In the genomic region with DNA sequence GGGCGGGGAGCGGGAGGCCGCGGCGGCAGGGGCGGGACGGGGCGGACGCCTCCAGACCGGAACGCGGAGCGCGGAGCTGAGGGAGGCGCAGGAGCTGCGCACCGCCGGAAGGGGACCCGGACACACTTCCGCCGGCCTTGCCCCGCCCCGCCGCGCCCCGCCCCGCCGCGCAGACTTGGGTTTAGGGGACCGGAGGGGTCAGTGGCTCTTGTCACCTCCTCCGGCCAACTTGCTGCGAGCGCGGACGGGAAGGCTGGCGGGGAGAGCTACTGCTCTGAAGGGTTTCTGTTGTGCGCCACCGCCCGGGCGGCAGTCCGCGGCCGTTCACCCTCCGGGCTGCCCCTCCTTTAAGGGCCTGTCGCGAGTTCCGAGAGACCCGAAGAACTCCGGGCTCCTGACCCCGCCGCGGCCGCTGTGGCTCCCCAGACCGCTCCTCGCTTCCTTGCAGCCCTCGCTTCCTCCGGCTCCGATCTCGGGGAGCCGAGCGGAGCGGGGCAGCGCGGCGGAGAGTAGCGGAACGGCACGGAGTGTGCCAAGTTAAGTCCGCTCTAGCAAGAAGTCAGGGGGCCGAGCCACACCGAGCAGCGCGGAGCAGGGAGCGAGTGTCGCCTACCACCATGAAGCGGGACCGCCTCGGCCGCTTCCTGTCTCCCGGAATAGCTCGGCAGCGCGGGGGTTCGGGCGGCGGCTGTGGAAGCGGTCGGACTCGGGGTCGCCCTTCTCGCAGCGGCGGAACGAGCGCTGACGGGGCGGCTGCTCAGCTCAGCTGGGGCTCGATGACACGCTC, we compare ENCODE assay signal across 8 mouse cellular contexts. TPM values are rescaled to one million over a fixed set of nuclear protein-coding genes. Genes with fewer than 3 reads are reported as not detected.
A peak's percentile ranks its signal among the peaks of the same experiment; 100 is the strongest.
DNase-seq lines count a peak whose midpoint lies in the region; ATAC-seq and TF ChIP-seq lines count a peak whose summit lies in the region.

A gene (plus strand): TSS at position 97 of the 787 bp plus-strand sequence.
A gene (minus strand): TSS at position 250 of the 787 bp plus-strand sequence.

- no peaks in the 10 kb centered on the region for H3K9me3 ChIP-seq in heart, embryonic 10.5 days
- H3K9me3 ChIP-seq in kidney, embryonic 15.5 days (replicated peaks) = no peaks in the 10 kb centered on the region
- H3K9me3 ChIP-seq in liver, embryonic 11.5 days (ENCODE audit: control insufficient read depth, low read length) = no peaks in the 10 kb centered on the region

- TF ChIP-seq CTCF in embryonic fibroblast, embryonic 13.5 days (IDR thresholded peaks at IDR 0.05; ENCODE audit: borderline replicate concordance, insufficient read depth, low read length) = no peak

- ATAC-seq in kidney, embryonic 15.5 days (replicated peaks; ENCODE audit: low FRiP score) = peak; percentile 96
- peak; percentile 96 for ATAC-seq in liver, embryonic 11.5 days (replicated peaks; ENCODE audit: low FRiP score)

- H3K4me3 ChIP-seq in embryonic fibroblast, embryonic 13.5 days (ENCODE audit: insufficient read depth, low read length) = peak within 1 kb of the TSS; percentile 84
- peak within 1 kb of the TSS; percentile 97 for H3K4me3 ChIP-seq in heart, embryonic 10.5 days
- H3K4me3 ChIP-seq in kidney, embryonic 15.5 days (replicated peaks) = peak within 1 kb of the TSS; percentile 98
- peak within 1 kb of the TSS; percentile 99 for H3K4me3 ChIP-seq in liver, embryonic 11.5 days (ENCODE audit: low read depth, low read length)

- peak within 1 kb of the TSS; percentile 91 for H3K4me2 ChIP-seq in kidney, embryonic 15.5 days
- peak within 1 kb of the TSS; percentile 94 for H3K4me2 ChIP-seq in liver, embryonic 11.5 days

- peak; percentile 90 for DNase-seq in CD4-positive helper T cell, adult 2 months (ENCODE audit: low read depth, low spot score)
- peak; percentile 93 for DNase-seq in brain, adult 2 months (ENCODE audit: low read depth, low spot score)
- peak; percentile 94 for DNase-seq in heart, embryonic 10.5 days (ENCODE audit: low spot score)
- peak; percentile 89 for DNase-seq in liver, embryonic 11.5 days (ENCODE audit: low spot score)
- peak; percentile 87 for DNase-seq in naive thymus-derived CD4-positive, alpha-beta T cell, adult 2 months (ENCODE audit: low read depth)
- peak; percentile 84 for DNase-seq in splenic B cell, adult 2 months (ENCODE audit: low read depth, low spot score)

- H3K27ac ChIP-seq in embryonic fibroblast, embryonic 13.5 days (ENCODE audit: insufficient read depth, low read length) = peak within 1 kb of the TSS; percentile 27; the same call in 1 of the 2 replicates
- H3K27ac ChIP-seq in heart, embryonic 10.5 days = peak within 1 kb of the TSS; percentile 98
- H3K27ac ChIP-seq in kidney, embryonic 15.5 days = peak within 1 kb of the TSS; percentile 90
- H3K27ac ChIP-seq in liver, embryonic 11.5 days (ENCODE audit: low read depth, low read length) = peak within 1 kb of the TSS; percentile 84

- H3K27me3 ChIP-seq in heart, embryonic 10.5 days (ENCODE audit: insufficient read depth, poor library complexity, severe bottlenecking) = no peaks in the 10 kb centered on the region
- no peaks in the 10 kb centered on the region for H3K27me3 ChIP-seq in kidney, embryonic 15.5 days
- H3K27me3 ChIP-seq in liver, embryonic 11.5 days (replicated peaks; ENCODE audit: control insufficient read depth, insufficient read depth, low read length) = no peaks in the 10 kb centered on the region
- no peaks in the 10 kb centered on the region for H3K27me3 ChIP-seq in splenic B cell, adult 2 months (ENCODE audit: control insufficient read depth, insufficient read depth, low read length, poor library complexity, severe bottlenecking)

- H3K9ac ChIP-seq in kidney, embryonic 15.5 days = peak within 1 kb of the TSS; percentile 100
- H3K9ac ChIP-seq in liver, embryonic 11.5 days (ENCODE audit: low read depth, low read length) = peak within 1 kb of the TSS; percentile 94

- WGBS in heart, embryonic 10.5 days = under 1% methylated on average over 91 of the region's 99 CpGs
- WGBS in kidney, embryonic 15.5 days = under 1% methylated on average over 98 of the region's 99 CpGs
- WGBS in liver, embryonic 11.5 days = under 1% methylated on average over 76 of the region's 99 CpGs

- TF ChIP-seq POLR2A in embryonic fibroblast, embryonic 13.5 days (IDR thresholded peaks at IDR 0.05; ENCODE audit: low read depth, low read length) = peak; percentile 73

- peaks cover 64% of the 10 kb centered on the region for H3K36me3 ChIP-seq in heart, embryonic 10.5 days
- peaks cover 63% of the 10 kb centered on the region for H3K36me3 ChIP-seq in kidney, embryonic 15.5 days
- H3K36me3 ChIP-seq in liver, embryonic 11.5 days (ENCODE audit: control insufficient read depth, insufficient read depth, low read length) = peaks cover 24% of the 10 kb centered on the region
- H3K36me3 ChIP-seq in splenic B cell, adult 2 months (ENCODE audit: control insufficient read depth, insufficient read depth, low read length, poor library complexity, severe bottlenecking) = peaks cover 5% of the 10 kb centered on the region

- 0 out of 2 replicates have a peak, but pooled peaks cover 5% of the 10 kb centered on the region for H3K4me1 ChIP-seq in embryonic fibroblast, embryonic 13.5 days (ENCODE audit: control insufficient read depth, insufficient read depth, low read length)
- H3K4me1 ChIP-seq in heart, embryonic 10.5 days = peaks cover 37% of the 10 kb centered on the region
- H3K4me1 ChIP-seq in kidney, embryonic 15.5 days = peaks cover 27% of the 10 kb centered on the region
- H3K4me1 ChIP-seq in liver, embryonic 11.5 days (replicated peaks; ENCODE audit: control insufficient read depth, insufficient read depth, low read length) = peaks cover 19% of the 10 kb centered on the region

RNA-seq across cellular contexts. Expression of the first gene that starts in this region (rescaled TPM):
- polyA plus RNA-seq in embryonic fibroblast, embryonic 13.5 days (2011; ENCODE audit: insufficient read length, low read depth, missing spikeins) = 11.0 and 13.2 TPM in 2 replicates
- 17.8 and 21.4 TPM in 2 replicates for polyA plus RNA-seq in heart, embryonic 10.5 days (2016; fragmentation: Nextera tagmentation; extraction: Ambion mirVana)
- 21.2 and 22.7 TPM in 2 replicates for polyA plus RNA-seq in kidney, embryonic 15.5 days (2015; fragmentation: Nextera tagmentation; extraction: Ambion mirVana)
- polyA plus RNA-seq in liver, embryonic 11.5 days (2014; fragmentation: Nextera tagmentation; extraction: Ambion mirVana) = 16.0 and 18.8 TPM in 2 replicates

RNA-seq across cellular contexts. Expression of the second gene that starts in this region (rescaled TPM):
- 10.6 and 14.3 TPM in 2 replicates for polyA plus RNA-seq in embryonic fibroblast, embryonic 13.5 days (2011; ENCODE audit: insufficient read length, low read depth, missing spikeins)
- polyA plus RNA-seq in heart, embryonic 10.5 days (2016; fragmentation: Nextera tagmentation; extraction: Ambion mirVana) = 19.7 and 20.6 TPM in 2 replicates
- 22.2 and 25.0 TPM in 2 replicates for polyA plus RNA-seq in kidney, embryonic 15.5 days (2015; fragmentation: Nextera tagmentation; extraction: Ambion mirVana)
- 9.2 and 10.7 TPM in 2 replicates for polyA plus RNA-seq in liver, embryonic 11.5 days (2014; fragmentation: Nextera tagmentation; extraction: Ambion mirVana)

Comparison
In these comparisons a context has a peak if more than half of its experiments do, and no peak if none do; other contexts are left out.
1. Peak in every context shown above with its lines: DNase-seq, ATAC-seq, H3K4me3 ChIP-seq and H3K27ac ChIP-seq.
2. H3K27ac ChIP-seq: peak in every context shown above with its lines; median percentile 98 in heart, embryonic 10.5 days; 90 in kidney, embryonic 15.5 days; 84 in liver, embryonic 11.5 days; 27 in embryonic fibroblast, embryonic 13.5 days.